Mouse (Mus musculus): ENCODE measurements around the gene Prkca.

- TF ChIP-seq CTCF (IDR thresholded peaks at IDR 0.05; ENCODE audit: borderline replicate concordance, insufficient read depth, low read length) (no peak), POLR2A (IDR thresholded peaks at IDR 0.05; ENCODE audit: low read depth, low read length) (no peak)
Measured at GRCm38 (mm10) chr11:108057138-108057537, 286.6 kb downstream of the Prkca start.
